Mouse (Mus musculus) liver, embryonic 15.5 days (tissue): Measurements from ENCODE around the gene Prom2. TPM values are rescaled to one million over a fixed set of nuclear protein-coding genes. Genes with fewer than 3 reads are reported as not detected.

ENCODE experiments used
- ATAC-seq: fragments of 200-750 bp; cut with Nextera tagmentation; 2 replicates; pipeline ENCODE4 v1.8.0; 2017; ENCODE audit warnings: moderate number of reproducible peaks, mild to moderate bottlenecking, moderate library complexity; ENCODE audit not compliant: insufficient read depth
- H3K27ac ChIP-seq: fragments of 300-500 bp; sonication (generic); replicated peaks from 2 replicates; pipeline ENCODE4 v1.5.1; 2015; ENCODE audit warnings: mild to moderate bottlenecking, inconsistent platforms
- H3K27me3 ChIP-seq: fragments of 300-500 bp; sonication (generic); 2 replicates; pipeline ENCODE4 v1.6.1; 2015; ENCODE audit warnings: mild to moderate bottlenecking, inconsistent platforms
- H3K36me3 ChIP-seq: fragments of 300-500 bp; sonication (generic); replicated peaks from 2 replicates; pipeline ENCODE4 v1.6.1; 2015; ENCODE audit warnings: moderate library complexity, mild to moderate bottlenecking, inconsistent platforms
- H3K4me1 ChIP-seq: fragments of 300-500 bp; sonication (generic); replicated peaks from 2 replicates; pipeline ENCODE4 v1.6.1; 2015; ENCODE audit warnings: inconsistent platforms
- H3K4me2 ChIP-seq: fragments of 300-500 bp; sonication (generic); 2 replicates; pipeline ENCODE4 v1.6.1; 2015; ENCODE audit warnings: moderate library complexity, mild to moderate bottlenecking, inconsistent platforms
- H3K4me3 ChIP-seq: fragments of 300-500 bp; sonication (generic); replicated peaks from 2 replicates; pipeline ENCODE4 v1.5.1; 2015; ENCODE audit warnings: mild to moderate bottlenecking, inconsistent platforms
- H3K9ac ChIP-seq: fragments of 300-500 bp; sonication (generic); 2 replicates; pipeline ENCODE4 v1.6.1; 2015; ENCODE audit warnings: moderate library complexity, mild to moderate bottlenecking, inconsistent platforms
- H3K9me3 ChIP-seq: fragments of 300-500 bp; sonication (generic); replicated peaks from 2 replicates; pipeline ENCODE4 v1.6.1; 2016; ENCODE audit warnings: inconsistent platforms
- WGBS: fragments of 180-500 bp; shearing (Covaris S2); methylation state at CpG from one replicate; pipeline ENCODE4 v1.1.7; 2015; ENCODE audit warnings: mixed read lengths; ENCODE audit not compliant: insufficient replicate concordance; 5-methylcytosine and 5-hydroxymethylcytosine counted together
- polyA plus RNA-seq: library from polyadenylated mRNA; unstranded; fragments of >200 nt; fragmentation: Nextera tagmentation; extraction: Ambion mirVana; gene quantifications from 2 replicates; pipeline ENCODE4 v1.2.1, GENCODE M21; 2015

Prom2 gene
- polyA plus RNA-seq, 1 experiment from 2014 or later: not detected

- no peak overlapping the region for H3K27ac ChIP-seq
- no peaks in the 10 kb centered on the region for H3K36me3 ChIP-seq
- H3K27me3 ChIP-seq: peaks cover 85% of the 10 kb centered on the region
- 0 out of 2 replicates have a peak overlapping the region, but pooled peaks have one; percentile 45 for H3K4me3 ChIP-seq
- no peak overlapping the region for H3K9ac ChIP-seq
- H3K9me3 ChIP-seq: no peaks in the 10 kb centered on the region
- peaks cover 21% of the 10 kb centered on the region; the same call in 1 of the 2 replicates for H3K4me1 ChIP-seq
- peak overlapping the region; percentile 61 for H3K4me2 ChIP-seq
- under 1% methylated on average over 16 of the region's 21 CpGs for WGBS
- ATAC-seq: no peak
Observed at GRCm38 (mm10) chr2:127483001-127483400, 58.3 kb downstream of the Prom2 start.

- peaks cover 21% of the 10 kb centered on the region; the same call in 1 of the 2 replicates for H3K4me1 ChIP-seq
- peak overlapping the region; percentile 61 for H3K4me2 ChIP-seq
- no peaks in the 10 kb centered on the region for H3K9me3 ChIP-seq
- WGBS: under 1% methylated on average over 21 of the region's 21 CpGs
- peak overlapping the region; percentile 45 for H3K4me3 ChIP-seq
- peaks cover 85% of the 10 kb centered on the region for H3K27me3 ChIP-seq
- no peaks in the 10 kb centered on the region for H3K36me3 ChIP-seq
- H3K27ac ChIP-seq: no peak overlapping the region
- peak; percentile 48 for ATAC-seq
- H3K9ac ChIP-seq: no peak overlapping the region
Observed at GRCm38 (mm10) chr2:127482533-127482911, 58.7 kb downstream of the Prom2 start.

GRCm38 (mm10) chr2:127481841-127482532 is 59.3 kb downstream of the Prom2 start:
- Histone ChIP-seq H3K4me1 (peaks cover 21% of the 10 kb centered on the region; the same call in 1 of the 2 replicates), H3K4me3 (peak overlapping the region; percentile 45), H3K9ac (no peak overlapping the region), H3K4me2 (peak overlapping the region; percentile 61), H3K9me3 (no peaks in the 10 kb centered on the region), H3K27me3 (peaks cover 85% of the 10 kb centered on the region), H3K36me3 (no peaks in the 10 kb centered on the region), H3K27ac (no peak overlapping the region)
- WGBS: under 1% methylated on average over 59 of the region's 59 CpGs
- ATAC-seq: no peak

- 51% methylated on average over 10 of the region's 10 CpGs for WGBS
- no peak overlapping the region for H3K4me3 ChIP-seq
- no peaks in the 10 kb centered on the region for H3K36me3 ChIP-seq
- H3K9ac ChIP-seq: no peak overlapping the region
- H3K4me2 ChIP-seq: no peak overlapping the region
- H3K27me3 ChIP-seq: peaks cover 67% of the 10 kb centered on the region
- no peak for ATAC-seq
- no peaks in the 10 kb centered on the region for H3K9me3 ChIP-seq
- H3K27ac ChIP-seq: no peak overlapping the region
- peaks cover 19% of the 10 kb centered on the region; the same call in 1 of the 2 replicates for H3K4me1 ChIP-seq
Observed at GRCm38 (mm10) chr2:127479763-127480162, 61.5 kb downstream of the Prom2 start.

GRCm38 (mm10) chr2:127479210-127479609 is 62.1 kb downstream of the Prom2 start:
- Histone ChIP-seq H3K9ac (no peak overlapping the region), H3K4me3 (no peak overlapping the region), H3K4me2 (no peak overlapping the region), H3K9me3 (no peaks in the 10 kb centered on the region), H3K27ac (no peak overlapping the region), H3K36me3 (no peaks in the 10 kb centered on the region), H3K27me3 (peaks cover 62% of the 10 kb centered on the region), H3K4me1 (peaks cover 13% of the 10 kb centered on the region; the same call in 1 of the 2 replicates)
- 53% methylated on average over 4 of the region's 4 CpGs for WGBS
- ATAC-seq: no peak

Other genes starting within 250 kb of the Prom2 start
- gene Dusp2, start 205.3 kb downstream of the Prom2 start, polyA plus RNA-seq: 2.6 and 2.9 TPM in 2 replicates
- 0.03 TPM in 1 of 2 replicates, not detected in the other for gene Astl, start 202.8 kb downstream of the Prom2 start, polyA plus RNA-seq
- 21.7 and 24.0 TPM in 2 replicates for gene Adra2b, start 178.3 kb downstream of the Prom2 start, polyA plus RNA-seq
- gene Gpat2, start 116.3 kb downstream of the Prom2 start, polyA plus RNA-seq: 0.35 and 0.63 TPM in 2 replicates
- gene Fahd2a, start 96.9 kb downstream of the Prom2 start, polyA plus RNA-seq: 14.0 and 15.4 TPM in 2 replicates
- gene Kcnip3, start 19.4 kb downstream of the Prom2 start, polyA plus RNA-seq: 0.28 and 0.41 TPM in 2 replicates
- gene Zfp661, start 45.6 kb upstream of the Prom2 start, polyA plus RNA-seq: 0.74 and 0.96 TPM in 2 replicates
- 60.2 and 70.5 TPM in 2 replicates for gene Mrps5, start 45.8 kb upstream of the Prom2 start, polyA plus RNA-seq
- 0.03 and 0.31 TPM in 2 replicates for gene Mal, start 115.2 kb upstream of the Prom2 start, polyA plus RNA-seq
- gene Mall, start 188.5 kb upstream of the Prom2 start, polyA plus RNA-seq: 0.09 and 0.13 TPM in 2 replicates
- 3.7 and 4.6 TPM in 2 replicates for gene Nphp1, start 247.4 kb upstream of the Prom2 start, polyA plus RNA-seq